Mouse (Mus musculus) thymus, adult 2 months (tissue): ENCODE results near the gene Tctex1d2.

Experiments used
- CTCF ChIP-seq: fragments of 200-500 bp; IDR thresholded peaks from 2 replicates; pipeline ENCODE4 v1.5.1; 2012; ENCODE audit warnings: mild to moderate bottlenecking, control low read depth, low read length, moderate library complexity, borderline replicate concordance; ENCODE audit not compliant: control insufficient read depth, poor library complexity, insufficient read depth; ENCODE audit errors: extremely low read depth
- POLR2A ChIP-seq: fragments of 200-500 bp; IDR thresholded peaks from 2 replicates; pipeline ENCODE4 v1.6.1; 2012; ENCODE audit warnings: mild to moderate bottlenecking, low read length, control low read depth, moderate library complexity; ENCODE audit not compliant: control insufficient read depth, poor library complexity, insufficient read depth; ENCODE audit errors: extremely low read depth

GRCm38 (mm10) chr16:32436657-32437056 lies 17.2 kb downstream of the Tctex1d2 start:
- TF ChIP-seq CTCF: no peak
- TF ChIP-seq POLR2A: no peak
